In genomic region chr12:84336963-84337625, GRCm38 (mm10) we compare ENCODE assay signal across 1 mouse cellular context.
TF ChIP-seq lines count a peak whose summit lies in the region.

No protein-coding gene starts in this region.

TF ChIP-seq in MEL, 35 proteins besides CTCF, POLR2A, EP300 and RAD21 (continued from another document):
- TF ChIP-seq UBTF (IDR thresholded peaks at IDR 0.05; ENCODE audit: borderline replicate concordance, insufficient read depth, low read depth, low read length) (no peak), MXI1 (IDR thresholded peaks at IDR 0.05; ENCODE audit: low read depth, low read length) (peak; percentile 25; the same call in 1 of the 2 replicates), GATA1 (IDR thresholded peaks at IDR 0.05; ENCODE audit: low read depth, low read length) (peak; percentile 75), ELF1 (IDR thresholded peaks at IDR 0.05; ENCODE audit: low read depth, low read length) (peak; percentile 50; the same call in 1 of the 2 replicates), JUND (IDR thresholded peaks at IDR 0.05; ENCODE audit: low read depth, low read length) (no peak), E2F4 (IDR thresholded peaks at IDR 0.05; ENCODE audit: borderline replicate concordance, low read depth, low read length) (no peak), TCF12 (IDR thresholded peaks at IDR 0.05; ENCODE audit: low read depth, low read length) (peak; percentile 83), MYB (IDR thresholded peaks at IDR 0.05; ENCODE audit: low read depth, low read length) (peak; percentile 76), NELFE (IDR thresholded peaks at IDR 0.05; ENCODE audit: low read depth, low read length) (no peak), ZC3H11A (IDR thresholded peaks at IDR 0.05; ENCODE audit: low read depth, low read length) (no peak), MYC (IDR thresholded peaks at IDR 0.05; ENCODE audit: low read depth, low read length) (peak; percentile 46; the same call in 1 of the 2 replicates), ZMIZ1 (IDR thresholded peaks at IDR 0.05; ENCODE audit: low read depth, low read length) (no peak), CHD1 (IDR thresholded peaks at IDR 0.05; ENCODE audit: low read depth, low read length) (no peak), SMC3 (IDR thresholded peaks at IDR 0.05; ENCODE audit: low read depth, low read length) (no peak), POLR2AphosphoS5 (IDR thresholded peaks at IDR 0.05; ENCODE audit: borderline replicate concordance, low read depth, low read length) (no peak), USF2 (IDR thresholded peaks at IDR 0.05; ENCODE audit: borderline replicate concordance in 1 of 2, insufficient read depth in 1 of 2, low read depth in 1 of 2, low read length in 2 of 2) (no peak), SIN3A (IDR thresholded peaks at IDR 0.05; ENCODE audit: low read length) (peak; percentile 70), KAT2A (conservative IDR thresholded peaks at IDR 0.05; ENCODE audit: low read depth, low read length) (no peak), CHD2 (IDR thresholded peaks at IDR 0.05; ENCODE audit: low read length) (no peak), GABPA (IDR thresholded peaks at IDR 0.05; ENCODE audit: low read depth, low read length) (no peak), ZNF384 (IDR thresholded peaks at IDR 0.05; ENCODE audit: low read depth, low read length) (no peak), NRF1 (IDR thresholded peaks at IDR 0.05; ENCODE audit: insufficient read depth, low read depth, low read length, poor library complexity, severe bottlenecking) (peak; percentile 16; the same call in 1 of the 2 replicates), RCOR1 (IDR thresholded peaks at IDR 0.05; ENCODE audit: low read depth, low read length) (peak; percentile 76), USF1 (IDR thresholded peaks at IDR 0.05; ENCODE audit: low read depth, low read length) (no peak), MAFK (IDR thresholded peaks at IDR 0.05; ENCODE audit: borderline replicate concordance, low read depth, low read length) (no peak), ZKSCAN1 (IDR thresholded peaks at IDR 0.05; ENCODE audit: low read depth, low read length) (no peak), TAL1 (IDR thresholded peaks at IDR 0.05; ENCODE audit: low read length) (peak; percentile 61), ETS1 (IDR thresholded peaks at IDR 0.05; ENCODE audit: low read depth, low read length) (0 out of 2 replicates have a peak, but pooled peaks have one; percentile 33)
